Mouse (Mus musculus) neural tube, embryonic 14.5 days (tissue): ENCODE results near the gene Upp2. TPM values are rescaled to one million over a fixed set of nuclear protein-coding genes. Genes with fewer than 3 reads are reported as not detected.
A peak's percentile ranks its signal among the peaks of the same experiment; 100 is the strongest.

Experiments
- ATAC-seq: fragments of 200-750 bp; cut with Nextera tagmentation; 2 replicates; pipeline ENCODE4 v1.8.0; 2017; ENCODE audit warnings: low read depth, mild to moderate bottlenecking, moderate TSS enrichment, moderate library complexity
- H3K27ac ChIP-seq: fragments of 300-500 bp; sonication (generic); 2 replicates; pipeline ENCODE4 v1.5.1; 2014; ENCODE audit warnings: low read depth, mild to moderate bottlenecking, control low read depth, low read length, moderate library complexity, mixed read lengths
- H3K27me3 ChIP-seq: fragments of 300-500 bp; sonication (generic); 2 replicates; pipeline ENCODE4 v1.6.1; 2014; ENCODE audit warnings: low read length; ENCODE audit not compliant: control insufficient read depth, insufficient read depth
- H3K36me3 ChIP-seq: fragments of 300-500 bp; sonication (generic); 2 replicates; pipeline ENCODE4 v1.6.1; 2014; ENCODE audit warnings: low read length, mixed read lengths; ENCODE audit not compliant: control insufficient read depth, insufficient read depth
- H3K4me1 ChIP-seq: fragments of 300-500 bp; sonication (generic); 2 replicates; pipeline ENCODE4 v1.6.1; 2014; ENCODE audit warnings: low read length; ENCODE audit not compliant: control insufficient read depth, insufficient read depth
- H3K4me2 ChIP-seq: fragments of 300-500 bp; sonication (generic); 2 replicates; pipeline ENCODE4 v1.6.1; 2014; ENCODE audit warnings: mild to moderate bottlenecking, low read depth, low read length, control low read depth
- H3K4me3 ChIP-seq: fragments of 300-500 bp; sonication (generic); 2 replicates; pipeline ENCODE4 v1.5.1; 2014; ENCODE audit warnings: low read depth, low read length, control low read depth, mixed read lengths
- H3K9ac ChIP-seq: fragments of 300-500 bp; sonication (generic); replicated peaks from 2 replicates; pipeline ENCODE4 v1.6.1; 2014; ENCODE audit warnings: low read depth, mild to moderate bottlenecking, control low read depth, low read length, mixed read lengths
- H3K9me3 ChIP-seq: fragments of 300-500 bp; sonication (generic); 2 replicates; pipeline ENCODE4 v1.6.1; 2016; ENCODE audit warnings: low read length; ENCODE audit not compliant: control insufficient read depth
- WGBS: fragments of 180-500 bp; shearing (Covaris S2); extraction: QIAGEN DNeasy Blood & Tissue Kit; methylation state at CpG from one replicate; pipeline ENCODE4 v1.1.7; 2014; 5-methylcytosine and 5-hydroxymethylcytosine counted together
- polyA plus RNA-seq: library from polyadenylated mRNA; unstranded; fragments of >200 nt; fragmentation: Nextera tagmentation; extraction: Ambion mirVana; gene quantifications from 2 replicates; pipeline ENCODE4 v1.2.1, GENCODE M21; 2014

Gene Upp2
- polyA plus RNA-seq, 1 experiment from 2014 or later: 16.4 TPM

DNA sequence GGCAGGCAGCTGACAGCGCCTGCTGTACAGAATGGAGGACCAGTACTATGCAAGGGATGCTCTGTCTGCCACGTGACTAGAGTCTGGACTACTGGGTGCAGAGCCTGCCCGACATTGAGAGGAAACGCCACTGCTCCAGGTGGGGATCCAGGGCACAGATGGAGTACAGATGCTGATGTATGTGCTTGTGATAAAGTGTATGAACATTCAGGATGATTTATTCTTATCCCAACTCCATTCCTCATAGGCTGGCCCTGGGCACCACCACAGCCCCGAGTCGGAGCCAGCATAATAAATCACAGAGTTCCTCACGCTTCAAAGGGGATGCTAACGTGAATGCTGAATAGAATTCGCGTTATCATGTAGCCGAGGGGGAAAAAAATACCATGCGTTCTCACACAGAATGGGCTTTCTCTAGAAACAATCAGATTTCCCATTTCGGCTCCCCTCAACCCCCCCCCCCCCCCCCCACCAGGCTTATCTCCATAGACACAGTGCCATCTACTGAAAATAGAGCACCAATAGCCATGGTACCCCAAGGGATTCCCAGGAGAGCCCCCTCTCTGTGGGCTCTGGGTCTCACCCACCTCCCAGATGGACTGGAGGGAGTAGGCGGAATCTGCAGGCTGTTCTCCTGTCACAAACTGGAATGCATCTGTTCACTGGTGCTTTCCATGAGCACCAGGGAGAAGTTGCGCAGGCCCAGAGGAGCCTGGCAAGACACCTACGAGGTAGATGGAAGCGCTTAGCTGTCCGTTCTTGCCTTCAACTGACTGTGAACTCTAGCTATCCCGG is 74.9 kb downstream of the Upp2 start:
- no peaks in the 10 kb centered on the region for H3K9me3 ChIP-seq
- H3K4me2 ChIP-seq: peak overlapping the region; percentile 2; the same call in 1 of the 2 replicates
- 48% methylated on average over 19 of the region's 19 CpGs for WGBS
- no peaks in the 10 kb centered on the region for H3K36me3 ChIP-seq
- peak; percentile 93 for ATAC-seq
- no peaks in the 10 kb centered on the region for H3K4me1 ChIP-seq
- H3K4me3 ChIP-seq: no peak overlapping the region
- no peaks in the 10 kb centered on the region for H3K27me3 ChIP-seq
- H3K9ac ChIP-seq: no peak overlapping the region
- no peak overlapping the region for H3K27ac ChIP-seq

GRCm38 (mm10) chr2:58645667-58646066 is 78.6 kb downstream of the Upp2 start:
- Histone ChIP-seq H3K4me1 (no peaks in the 10 kb centered on the region), H3K27me3 (no peaks in the 10 kb centered on the region), H3K9me3 (no peaks in the 10 kb centered on the region), H3K36me3 (no peaks in the 10 kb centered on the region), H3K4me2 (no peak overlapping the region), H3K9ac (no peak overlapping the region), H3K4me3 (no peak overlapping the region), H3K27ac (no peak overlapping the region)
- WGBS: 96% methylated on average over 6 of the region's 6 CpGs
- ATAC-seq: no peak

GRCm38 (mm10) chr2:58655169-58655568 is 88.1 kb downstream of the Upp2 start:
- H3K4me3 ChIP-seq: no peak overlapping the region
- H3K27me3 ChIP-seq: no peaks in the 10 kb centered on the region
- 87% methylated on average over 6 of the region's 6 CpGs for WGBS
- no peak overlapping the region for H3K27ac ChIP-seq
- H3K4me2 ChIP-seq: no peak overlapping the region
- ATAC-seq: no peak
- H3K36me3 ChIP-seq: no peaks in the 10 kb centered on the region
- H3K9ac ChIP-seq: no peak overlapping the region
- no peaks in the 10 kb centered on the region for H3K9me3 ChIP-seq
- H3K4me1 ChIP-seq: no peaks in the 10 kb centered on the region

- Histone ChIP-seq H3K9me3 (no peaks in the 10 kb centered on the region), H3K4me3 (no peak overlapping the region), H3K9ac (no peak overlapping the region), H3K27ac (no peak overlapping the region), H3K27me3 (no peaks in the 10 kb centered on the region), H3K4me1 (no peaks in the 10 kb centered on the region), H3K36me3 (no peaks in the 10 kb centered on the region), H3K4me2 (no peak overlapping the region)
- ATAC-seq: no peak
- 94% methylated on average over 1 of the region's 1 CpGs for WGBS
These were observed 89.9 kb downstream of the Upp2 start for GRCm38 (mm10) chr2:58656959-58657358.

- Histone ChIP-seq H3K36me3 (no peaks in the 10 kb centered on the region), H3K9ac (no peak overlapping the region), H3K27ac (no peak overlapping the region), H3K9me3 (no peaks in the 10 kb centered on the region), H3K4me1 (no peaks in the 10 kb centered on the region), H3K4me2 (no peak overlapping the region), H3K27me3 (no peaks in the 10 kb centered on the region), H3K4me3 (no peak overlapping the region)
- no peak for ATAC-seq
- 95% methylated on average over 10 of the region's 10 CpGs for WGBS
These were observed 90.8 kb downstream of the Upp2 start for GRCm38 (mm10) chr2:58657855-58658254.

GRCm38 (mm10) chr2:58660591-58660990 is 93.5 kb downstream of the Upp2 start:
- 66% methylated on average over 13 of the region's 13 CpGs for WGBS
- no peaks in the 10 kb centered on the region for H3K4me1 ChIP-seq
- H3K9me3 ChIP-seq: no peaks in the 10 kb centered on the region
- no peak overlapping the region for H3K4me3 ChIP-seq
- no peak for ATAC-seq
- H3K27ac ChIP-seq: no peak overlapping the region
- no peak overlapping the region for H3K9ac ChIP-seq
- H3K4me2 ChIP-seq: no peak overlapping the region
- no peaks in the 10 kb centered on the region for H3K27me3 ChIP-seq
- H3K36me3 ChIP-seq: no peaks in the 10 kb centered on the region

GRCm38 (mm10) chr2:58661116-58661515 is 94.0 kb downstream of the Upp2 start:
- H3K36me3 ChIP-seq: no peaks in the 10 kb centered on the region
- 60% methylated on average over 5 of the region's 5 CpGs for WGBS
- H3K9ac ChIP-seq: no peak overlapping the region
- H3K27ac ChIP-seq: no peak overlapping the region
- ATAC-seq: no peak
- H3K4me1 ChIP-seq: no peaks in the 10 kb centered on the region
- no peaks in the 10 kb centered on the region for H3K9me3 ChIP-seq
- no peak overlapping the region for H3K4me3 ChIP-seq
- H3K27me3 ChIP-seq: no peaks in the 10 kb centered on the region
- no peak overlapping the region for H3K4me2 ChIP-seq

- no peaks in the 10 kb centered on the region for H3K9me3 ChIP-seq
- no peak overlapping the region for H3K9ac ChIP-seq
- H3K27ac ChIP-seq: no peak overlapping the region
- 65% methylated on average over 9 of the region's 9 CpGs for WGBS
- H3K36me3 ChIP-seq: no peaks in the 10 kb centered on the region
- no peak for ATAC-seq
- no peaks in the 10 kb centered on the region for H3K27me3 ChIP-seq
- no peak overlapping the region for H3K4me2 ChIP-seq
- H3K4me3 ChIP-seq: no peak overlapping the region
- H3K4me1 ChIP-seq: no peaks in the 10 kb centered on the region
These were observed 95.6 kb downstream of the Upp2 start for GRCm38 (mm10) chr2:58662661-58663060.

- Histone ChIP-seq H3K4me2 (no peak overlapping the region), H3K4me3 (no peak overlapping the region), H3K9ac (no peak overlapping the region), H3K36me3 (no peaks in the 10 kb centered on the region), H3K27ac (no peak overlapping the region), H3K27me3 (no peaks in the 10 kb centered on the region), H3K9me3 (no peaks in the 10 kb centered on the region), H3K4me1 (no peaks in the 10 kb centered on the region)
- WGBS: 87% methylated on average over 7 of the region's 7 CpGs
- ATAC-seq: no peak
These were observed 96.5 kb downstream of the Upp2 start for GRCm38 (mm10) chr2:58663404-58664120.
